Comparison of ENCODE assay signal across 8 mouse cellular contexts in the genomic region with DNA sequence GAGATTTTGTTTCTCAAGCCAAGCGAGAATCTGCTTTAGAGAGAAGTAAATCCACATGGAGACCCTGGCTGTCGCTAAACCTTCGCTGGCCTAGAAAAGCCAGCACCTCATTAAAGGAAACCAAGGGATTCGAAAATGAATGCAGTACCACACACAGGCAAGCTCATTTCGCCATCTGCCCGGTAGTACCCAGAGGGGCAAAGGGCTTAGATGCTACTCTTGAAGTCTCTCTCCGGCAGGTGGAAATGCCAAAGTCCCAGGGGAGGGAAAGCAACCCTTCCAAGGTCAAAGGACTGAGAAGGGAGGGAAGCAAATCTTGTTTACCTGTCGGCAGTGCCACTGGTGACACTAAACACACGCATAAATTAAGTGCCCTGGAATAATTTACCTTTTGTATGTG. TPM values are rescaled to one million over a fixed set of nuclear protein-coding genes. Genes with fewer than 3 reads are reported as not detected.
DNase-seq lines count a peak whose midpoint lies in the region; ATAC-seq and TF ChIP-seq lines count a peak whose summit lies in the region.
"Had no signal": no experiment of that assay in that cellular context is flagged by ENCODE, and none has a peak within 500 bp of the region (broad histone marks: within the 10 kb centered on the region; RNA-seq: fewer than 3 reads in every experiment).

No protein-coding gene starts in this region.

- 14% methylated on average over 9 of the region's 9 CpGs for WGBS in forebrain, postnatal 0 days
- 26% methylated on average over 9 of the region's 9 CpGs for WGBS in limb, embryonic 12.5 days

- TF ChIP-seq CTCF in E14TG2a.4 (conservative IDR thresholded peaks at IDR 0.05; ENCODE audit: low read length): no peak
- no peak for TF ChIP-seq CTCF in forebrain, postnatal 0 days (IDR thresholded peaks at IDR 0.05; ENCODE audit: low read depth)

- H3K27me3 ChIP-seq in E14TG2a.4 (ENCODE audit: insufficient read depth, low read length): peaks cover 11% of the 10 kb centered on the region
- H3K27me3 ChIP-seq in forebrain, postnatal 0 days (ENCODE audit: insufficient read depth, low read length): no peaks in the 10 kb centered on the region
- H3K27me3 ChIP-seq in limb, embryonic 12.5 days: peaks cover 24% of the 10 kb centered on the region; the same call in 1 of the 2 replicates

- peaks cover 76% of the 10 kb centered on the region for H3K4me1 ChIP-seq in E14TG2a.4 (replicated peaks; ENCODE audit: low read depth, low read length)
- H3K4me1 ChIP-seq in forebrain, postnatal 0 days (ENCODE audit: insufficient read depth): peaks cover 22% of the 10 kb centered on the region
- peaks cover 13% of the 10 kb centered on the region for H3K4me1 ChIP-seq in limb, embryonic 12.5 days (replicated peaks)
- H3K4me1 ChIP-seq: liver, embryonic 12.5 days had no signal

- H3K36me3 ChIP-seq in E14TG2a.4 (ENCODE audit: insufficient read depth, low read length): peaks cover 41% of the 10 kb centered on the region
- no peaks in the 10 kb centered on the region for H3K36me3 ChIP-seq in forebrain, postnatal 0 days (ENCODE audit: insufficient read depth)
- H3K36me3 ChIP-seq in limb, embryonic 12.5 days: no peaks in the 10 kb centered on the region
- H3K36me3 ChIP-seq: liver, embryonic 12.5 days had no signal

- H3K27ac ChIP-seq in forebrain, postnatal 0 days (ENCODE audit: low read depth, low read length): no peak overlapping the region
- no peak overlapping the region for H3K27ac ChIP-seq in limb, embryonic 12.5 days
- H3K27ac ChIP-seq: liver, embryonic 12.5 days had no signal

- H3K9ac ChIP-seq in forebrain, postnatal 0 days: peak overlapping the region; percentile 82
- H3K9ac ChIP-seq in limb, embryonic 12.5 days (replicated peaks): no peak overlapping the region
- H3K9ac ChIP-seq: liver, embryonic 12.5 days had no signal

- peak overlapping the region; percentile 78 for H3K4me2 ChIP-seq in forebrain, postnatal 0 days (ENCODE audit: low read depth)
- peak overlapping the region; percentile 76 for H3K4me2 ChIP-seq in limb, embryonic 12.5 days

- no peak for ATAC-seq in forebrain, postnatal 0 days
- ATAC-seq in limb, embryonic 12.5 days (ENCODE audit: insufficient number of reproducible peaks, insufficient read depth, low FRiP score, low TSS enrichment, low read depth): no peak
- ATAC-seq: liver, embryonic 12.5 days had no signal

- DNase-seq in cerebellum, adult 18-20 months: peak; percentile 26 to 34
- DNase-seq in forebrain, postnatal 0 days: no peak
- DNase-seq in thymus, postnatal 0 days (ENCODE audit: low spot score): no peak
- DNase-seq in testis, postnatal 14 days (ENCODE audit: low spot score): no peak
- DNase-seq in frontal cortex, postnatal 10 days (ENCODE audit: low spot score in 2 of 2): no peak

- no peaks in the 10 kb centered on the region for H3K9me3 ChIP-seq in E14TG2a.4 (ENCODE audit: low read length)
- H3K9me3 ChIP-seq in forebrain, postnatal 0 days (ENCODE audit: low read length): no peaks in the 10 kb centered on the region
- H3K9me3 ChIP-seq in limb, embryonic 12.5 days: no peaks in the 10 kb centered on the region
- H3K9me3 ChIP-seq: liver, embryonic 12.5 days had no signal

- peak overlapping the region; percentile 90 for H3K4me3 ChIP-seq in E14TG2a.4 (replicated peaks; ENCODE audit: low read length)
- peak overlapping the region; percentile 95 for H3K4me3 ChIP-seq in forebrain, postnatal 0 days (ENCODE audit: low read depth, low read length)
- H3K4me3 ChIP-seq in limb, embryonic 12.5 days (replicated peaks): peak overlapping the region; percentile 88; the same call in 1 of the 2 replicates

RNA-seq across cellular contexts. Expression of a gene that starts 2.1 kb away (rescaled TPM):
- 45.3 and 47.0 TPM in 2 replicates for total RNA-seq in forebrain, postnatal 0 days (2014; rRNA removed)
- polyA plus RNA-seq in forebrain, postnatal 0 days (2015; fragmentation: Nextera tagmentation; extraction: Ambion mirVana): 15.2 and 15.8 TPM in 2 replicates
- 7.9 and 9.6 TPM in 2 replicates for polyA plus RNA-seq in limb, embryonic 12.5 days (2016; fragmentation: Nextera tagmentation; extraction: Ambion mirVana)
- polyA plus RNA-seq in thymus, postnatal 0 days (2015; fragmentation: Nextera tagmentation; extraction: Ambion mirVana): 1.2 and 1.6 TPM in 2 replicates

Comparison
In these comparisons a context has a peak if more than half of its experiments do, and no peak if none do; other contexts are left out.
1. DNase-seq: peak in cerebellum, adult 18-20 months (2 of 2); none in forebrain, postnatal 0 days (single experiment), thymus, postnatal 0 days (single experiment), testis, postnatal 14 days (single experiment) and frontal cortex, postnatal 10 days (0 of 2).
2. Peak in every context shown above with its lines, with median percentiles within 50 percentile points of each other: H3K4me3 ChIP-seq.